Mouse (Mus musculus) thymus, postnatal 0 days (tissue): Measurements from ENCODE around the gene Slc27a2. TPM values are rescaled to one million over a fixed set of nuclear protein-coding genes. Genes with fewer than 3 reads are reported as not detected.
"Not testable (repeated sequence)": the region's sequence is repeated elsewhere in the genome, so short reads cannot be mapped to it uniquely, and the experiment has no call there.

Experiments used
- DNase-seq: peaks from one replicate; pipeline ENCODE4 v3.0.0-alpha.2; 2015; ENCODE audit warnings: low spot score
- polyA plus RNA-seq: library from polyadenylated mRNA; unstranded; fragments of >200 nt; fragmentation: Nextera tagmentation; extraction: Ambion mirVana; gene quantifications from 2 replicates; pipeline ENCODE4 v1.2.1, GENCODE M21; 2015

Gene Slc27a2
- 2.7 and 2.8 TPM in 2 replicates for polyA plus RNA-seq

GRCm38 (mm10) chr2:126552357-126553290 lies at the start of gene Slc27a2:
Slc27a2 (plus strand) TSS chr2:126552407.
- peak; percentile 61 for DNase-seq

GRCm38 (mm10) chr2:126505156-126505555 lies 47.1 kb upstream of the Slc27a2 start:
- DNase-seq: no peak

- no peak for DNase-seq
Measured at GRCm38 (mm10) chr2:126507477-126507876, 44.7 kb upstream of the Slc27a2 start.

DNA sequence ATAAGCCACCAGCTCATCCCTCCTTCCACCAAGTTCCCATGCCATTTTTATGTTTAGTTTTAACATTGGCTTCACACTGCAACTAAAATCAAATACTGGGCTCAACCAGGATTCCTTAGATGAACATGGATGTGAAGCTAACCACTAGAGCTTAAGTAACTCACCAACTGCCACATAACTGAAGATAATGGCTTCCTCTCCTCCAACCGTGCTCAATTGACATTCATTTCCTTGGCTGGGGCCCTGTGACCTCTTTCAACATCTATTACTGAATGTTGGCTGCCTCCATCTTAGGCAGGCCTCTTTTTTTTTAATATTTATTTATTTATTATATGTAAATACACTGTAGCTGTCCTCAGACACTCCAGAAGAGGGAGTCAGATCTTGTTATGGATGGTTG lies 44.0 kb upstream of the Slc27a2 start:
- no peak for DNase-seq

DNA sequence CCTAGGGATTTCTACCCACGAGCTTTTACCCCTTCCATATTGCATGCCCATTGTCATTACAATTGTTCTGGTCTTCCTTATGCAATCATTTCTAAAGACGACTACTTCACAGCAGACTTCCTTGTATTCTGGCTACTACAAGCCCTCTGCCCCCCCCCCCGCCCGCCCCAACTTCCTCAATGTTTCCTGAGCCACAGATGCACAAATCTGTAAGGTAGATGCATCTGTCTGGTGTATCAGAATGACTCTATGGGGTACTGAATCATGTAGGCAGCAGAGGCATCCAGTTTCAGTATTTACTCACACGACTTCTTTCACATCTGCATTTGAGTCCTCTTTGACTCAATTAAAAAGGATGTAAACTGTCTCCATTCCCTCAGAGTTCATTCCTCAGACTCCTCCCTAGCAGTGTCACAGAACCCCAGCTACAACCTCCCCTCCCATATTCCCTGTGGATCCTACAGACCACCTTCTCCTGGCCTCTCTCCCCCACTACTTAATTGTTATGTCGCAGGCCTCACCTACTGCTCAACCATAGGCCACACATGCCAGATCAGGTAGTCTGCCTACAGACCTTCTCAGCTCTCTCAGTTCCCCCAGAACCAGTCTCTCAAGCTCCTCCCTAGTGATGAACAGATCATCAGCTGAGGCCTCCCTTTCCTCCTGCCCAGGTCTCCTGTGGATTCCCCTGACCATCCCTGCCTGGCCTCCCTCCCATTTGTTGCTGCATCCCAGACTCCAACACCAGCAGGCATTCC lies 37.0 kb upstream of the Slc27a2 start:
- no peak for DNase-seq

GRCm38 (mm10) chr2:126519872-126520581 lies 32.2 kb upstream of the Slc27a2 start:
- no peak for DNase-seq

GRCm38 (mm10) chr2:126520828-126521227 lies 31.4 kb upstream of the Slc27a2 start:
- DNase-seq: peak; percentile 47

GRCm38 (mm10) chr2:126521471-126521870 lies 30.7 kb upstream of the Slc27a2 start:
- DNase-seq: no peak

DNA sequence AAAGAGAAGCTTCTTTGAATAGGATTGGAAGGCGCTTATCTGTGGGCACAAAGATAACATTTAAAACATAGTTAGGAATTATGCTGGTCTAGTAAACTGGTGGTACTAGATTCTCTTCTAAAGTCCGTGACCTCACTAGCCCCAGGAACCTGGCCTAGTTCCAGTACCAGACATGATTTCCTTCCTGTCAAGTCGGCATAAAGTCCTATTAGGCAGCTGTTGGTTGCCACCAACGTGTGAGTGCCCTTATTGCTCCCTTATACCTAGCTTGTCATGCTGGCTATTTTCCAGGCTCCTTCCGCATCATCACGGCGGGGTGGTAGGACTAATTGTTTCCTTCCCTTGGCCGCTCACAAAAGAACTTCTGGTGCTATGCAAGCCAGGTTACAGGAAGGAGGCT lies 30.2 kb upstream of the Slc27a2 start:
- DNase-seq: no peak

- not testable (repeated sequence) for DNase-seq
Measured at GRCm38 (mm10) chr2:126523101-126523745, 29.0 kb upstream of the Slc27a2 start.

DNA sequence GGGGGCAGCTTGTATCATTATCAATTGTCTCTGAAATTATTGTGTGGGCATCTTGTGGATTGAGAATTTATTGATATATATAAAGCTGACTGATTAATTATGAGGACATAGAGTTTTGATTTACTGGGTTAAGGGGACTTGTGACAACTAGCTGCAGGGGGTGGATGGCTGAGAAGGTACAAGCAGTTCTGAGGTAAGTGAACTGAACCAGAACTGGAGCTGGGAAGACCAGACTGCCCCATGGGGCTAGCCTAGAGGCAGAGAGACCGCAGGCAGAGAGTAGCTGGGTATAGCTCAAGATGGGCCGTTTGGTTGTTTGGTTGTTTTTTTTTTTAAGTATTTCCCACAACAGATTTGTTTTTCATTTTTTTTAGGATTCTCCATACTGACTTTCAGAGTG lies 27.9 kb upstream of the Slc27a2 start:
- DNase-seq: no peak

DNA sequence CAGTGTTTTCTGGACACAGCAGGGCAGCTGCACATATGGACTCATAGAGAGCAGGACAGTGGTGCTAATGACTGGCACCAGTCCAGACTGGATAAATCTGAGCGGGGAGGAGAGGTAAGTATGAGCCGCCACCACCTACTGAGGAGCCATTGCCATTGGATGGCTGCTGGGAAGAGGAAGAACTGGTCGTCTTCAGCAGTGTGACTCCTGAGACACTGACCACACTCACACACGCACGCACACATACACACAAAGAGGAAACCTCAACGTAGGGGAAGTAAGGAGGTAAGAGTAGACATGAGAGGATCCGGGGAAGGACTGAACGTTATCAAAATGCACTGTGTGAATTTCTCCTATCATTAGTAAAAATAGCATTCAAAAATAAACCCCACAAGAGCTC lies 24.7 kb upstream of the Slc27a2 start:
- no peak for DNase-seq

GRCm38 (mm10) chr2:126530581-126530980 lies 21.6 kb upstream of the Slc27a2 start:
- DNase-seq: no peak

DNA sequence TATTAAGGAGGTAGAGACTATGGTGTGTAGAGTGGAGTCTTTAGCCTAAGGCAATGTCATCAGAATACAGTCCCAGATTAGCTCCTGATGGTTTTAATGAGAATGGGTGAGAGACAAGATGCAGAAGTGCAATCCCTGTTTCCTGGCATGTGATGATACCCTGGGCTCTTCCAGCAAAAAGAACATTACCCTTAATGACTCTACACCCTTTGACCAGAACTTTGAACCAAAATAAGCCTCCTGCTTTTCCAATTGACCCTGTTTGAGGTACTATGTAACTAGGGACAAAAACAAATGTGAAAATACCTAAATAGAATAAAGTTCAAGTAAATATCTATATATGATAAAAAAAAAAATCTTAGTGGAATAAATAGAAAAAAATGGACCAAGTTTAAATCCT lies 14.6 kb upstream of the Slc27a2 start:
- DNase-seq: no peak

DNA sequence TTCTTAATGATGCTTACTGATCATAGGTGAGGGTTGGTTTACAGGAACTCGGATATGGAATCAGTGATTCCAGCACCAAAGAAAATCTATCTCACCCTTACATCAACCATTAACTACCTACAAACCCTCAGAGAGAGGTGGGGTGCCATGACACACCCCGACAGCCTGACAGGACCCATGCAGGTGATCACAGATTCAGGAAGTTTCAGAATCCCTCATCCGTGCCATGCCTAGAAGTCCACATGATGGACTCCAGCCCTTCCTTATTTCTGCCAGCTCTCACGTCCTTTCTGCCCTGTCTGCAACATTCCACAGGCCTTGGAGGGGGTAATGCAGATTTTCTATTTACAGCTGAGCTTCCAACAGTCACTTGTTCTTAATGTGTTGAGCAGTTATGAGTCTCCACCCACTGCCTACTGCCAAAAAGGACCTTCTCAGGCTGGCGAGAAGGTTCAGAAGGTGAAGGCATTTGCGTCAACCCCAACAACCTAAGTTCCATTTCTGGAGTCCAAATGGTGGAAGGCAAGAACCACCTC lies 11.7 kb upstream of the Slc27a2 start:
- DNase-seq: no peak

DNA sequence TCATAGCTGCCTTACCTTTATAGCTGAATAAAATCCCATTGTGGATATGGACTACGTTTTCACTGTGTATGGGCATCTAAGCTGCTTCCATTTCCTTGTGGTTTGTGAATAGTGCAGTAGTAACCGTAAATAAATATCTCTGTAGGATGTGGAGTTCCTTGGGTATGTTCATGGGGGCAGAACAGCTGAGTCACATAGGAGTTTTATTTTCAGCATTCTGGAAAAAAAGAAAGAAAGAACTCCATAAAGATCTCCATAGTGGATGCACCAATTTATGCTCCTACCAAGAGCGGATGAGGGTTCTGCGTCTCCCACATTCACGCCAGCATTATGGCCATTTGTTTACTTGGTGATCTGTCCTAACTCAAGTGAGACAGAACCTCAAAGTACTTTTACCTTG lies 10.0 kb upstream of the Slc27a2 start:
- DNase-seq: no peak

- no peak for DNase-seq
Measured at GRCm38 (mm10) chr2:126545297-126545696, 6.9 kb upstream of the Slc27a2 start.

DNA sequence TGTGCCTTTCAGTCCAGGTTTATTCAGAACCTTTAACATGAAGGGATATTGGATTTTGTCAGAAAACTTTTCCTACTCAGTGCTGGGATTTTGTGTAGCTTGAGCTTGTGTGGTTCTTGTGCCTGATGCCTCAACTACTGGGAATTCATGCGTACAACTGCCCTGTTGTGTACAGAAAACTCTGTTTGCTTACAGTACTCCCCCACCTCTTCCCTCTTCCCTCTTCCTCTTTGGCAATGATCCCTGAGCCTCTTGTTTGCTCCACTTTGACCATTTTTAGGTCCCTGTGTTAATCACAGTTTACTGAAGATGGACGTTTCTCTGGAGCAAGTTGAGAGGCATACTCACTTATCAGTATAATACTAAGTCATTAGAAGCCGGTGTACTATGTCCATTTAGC lies 5.8 kb upstream of the Slc27a2 start:
- DNase-seq: no peak

GRCm38 (mm10) chr2:126549681-126550080 lies 2.5 kb upstream of the Slc27a2 start:
- DNase-seq: no peak

- DNase-seq: no peak
Measured at GRCm38 (mm10) chr2:126551244-126551890, 840 bp upstream of the Slc27a2 start.
